In genomic region chr11:78866486-78866885, GRCm38 (mm10) we compare ENCODE assay signal across 21 mouse cellular contexts. TPM values are rescaled to one million over a fixed set of nuclear protein-coding genes. Genes with fewer than 3 reads are reported as not detected.
DNase-seq lines count a peak whose midpoint lies in the region.
"Had no signal": no experiment of that assay in that cellular context is flagged by ENCODE, and none has a peak within 500 bp of the region (broad histone marks: within the 10 kb centered on the region; RNA-seq: fewer than 3 reads in every experiment).

No protein-coding gene starts in this region.

- DNase-seq in adrenal gland, adult 2 months, result peak; percentile 25
- DNase-seq in adrenal gland, postnatal 14 days, result no peak
- DNase-seq in cerebellum, postnatal 14 days, result peak; percentile 19 to 30
- DNase-seq in cerebellum, adult 11 months, result no peak
- peak; percentile 15 for DNase-seq in heart, postnatal 4 days
- no peak for DNase-seq in heart, adult 9 months (ENCODE audit: low spot score in 2 of 2)
- peak; percentile 68 for DNase-seq in adipocyte (ENCODE audit: low spot score)
- DNase-seq in kidney, postnatal 4 days, result no peak
- DNase-seq: cerebellum, adult 2 months; cerebellum, adult 9-11 months; cerebellum, postnatal 36 days; embryo, embryonic 11 days; gastrocnemius, postnatal 10 days; gastrocnemius, postnatal 36 days; kidney, adult 18-20 months; kidney, adult 9 months had no signal

RNA-seq across cellular contexts. Expression of gene Lyrm9, which starts 40.1 kb away (rescaled TPM):
- 10 to 100 TPM; 47.7 to 51.1 TPM for total RNA-seq in adrenal gland, adult 2 months (2021)
- polyA plus RNA-seq in adrenal gland, adult 2 months (2012; rRNA removed), result 40.0 and 49.3 TPM in 2 replicates
- 26.1 and 32.7 TPM in 2 replicates for total RNA-seq in adrenal gland, postnatal 14 days (2021)
- total RNA-seq in heart, postnatal 4 days (2021), result 10 to 100 TPM; 33.0 to 34.3 TPM

RNA-seq across cellular contexts. Expression of gene Nos2, which starts 54.1 kb away (rescaled TPM):
- total RNA-seq in adrenal gland, adult 2 months (2021), result 1 to 10 TPM in 1 of 2 experiments, under 1 TPM in 1; 0.89 to 1.9 TPM
- polyA plus RNA-seq in adrenal gland, adult 2 months (2012; rRNA removed), result 3.6 and 4.2 TPM in 2 replicates
- total RNA-seq in adrenal gland, postnatal 14 days (2021), result 2.8 and 4.1 TPM in 2 replicates
- 1 to 10 TPM; 5.6 to 6.5 TPM for total RNA-seq in heart, postnatal 4 days (2021)
- total RNA-seq: granulocyte monocyte progenitor cell, adult 5-6 weeks; MEL had no signal
- polyA plus RNA-seq: CD4-positive, CD25-positive, alpha-beta regulatory T cell, adult 4 months; erythroblast, embryonic 14.5 days; inflammation-experienced regulatory T-cells, adult 6 months had no signal

Comparison
In these comparisons a context has a peak if more than half of its experiments do, and no peak if none do; other contexts are left out.
1. DNase-seq: peak in adrenal gland, adult 2 months (single experiment), cerebellum, postnatal 14 days (2 of 2), heart, postnatal 4 days (single experiment) and adipocyte (single experiment); none in adrenal gland, postnatal 14 days (single experiment), cerebellum, adult 11 months (single experiment), heart, adult 9 months (0 of 2) and kidney, postnatal 4 days (0 of 2).